Comparison of ENCODE assay signal across 18 mouse cellular contexts in the genomic region with DNA sequence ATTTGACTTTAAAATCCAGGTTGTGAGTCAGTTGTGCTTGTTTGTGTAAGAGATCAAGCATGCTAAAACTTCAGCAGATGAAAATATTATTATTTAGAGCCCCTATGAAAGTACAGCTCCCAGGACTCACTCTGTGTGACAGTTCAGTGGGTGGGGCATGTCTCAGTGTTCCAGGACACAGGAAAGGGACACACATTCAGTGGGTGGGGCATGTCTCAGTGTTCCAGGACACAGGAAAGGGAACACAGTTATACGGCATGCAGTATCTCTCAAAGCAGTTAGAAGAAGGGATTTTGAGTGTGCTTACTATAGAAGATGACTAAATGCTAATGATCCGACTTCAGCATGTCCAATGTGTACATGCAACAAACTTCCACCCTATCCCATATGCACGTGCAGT.
A peak's percentile ranks its signal among the peaks of the same experiment; 100 is the strongest.
DNase-seq lines count a peak whose midpoint lies in the region; ATAC-seq and TF ChIP-seq lines count a peak whose summit lies in the region.
"Had no signal": no experiment of that assay in that cellular context is flagged by ENCODE, and none has a peak within 500 bp of the region (broad histone marks: within the 10 kb centered on the region; RNA-seq: fewer than 3 reads in every experiment).

No protein-coding gene starts in this region.

- no peaks in the 10 kb centered on the region for H3K4me1 ChIP-seq in lung, postnatal 0 days (ENCODE audit: insufficient read depth, low read depth, low read length)
- H3K4me1 ChIP-seq in lung, adult 2 months (ENCODE audit: control insufficient read depth, insufficient read depth, low read length): no peaks in the 10 kb centered on the region

- no peak for DNase-seq in lung, postnatal 0 days (ENCODE audit: low spot score)
- no peak for DNase-seq in lung, postnatal 4 days
- DNase-seq in lung, postnatal 25 days (ENCODE audit: low spot score): peak; percentile 5
- no peak for DNase-seq in lung, adult 2 months
- peak; percentile 11 for DNase-seq in lung, postnatal 36 days
- no peak for DNase-seq in lung, postnatal 14 days
- DNase-seq: adrenal gland, adult 2 months; adrenal gland, adult 8-10 months; adrenal gland, postnatal 10 days; adrenal gland, postnatal 14 days; adrenal gland, postnatal 25 days; adrenal gland, postnatal 36 days; B cell, adult 2 months; cerebellum, adult 11 months had no signal

- no peak overlapping the region for H3K4me3 ChIP-seq in lung, postnatal 0 days (ENCODE audit: low read depth, low read length)
- H3K4me3 ChIP-seq in lung, adult 2 months (replicated peaks; ENCODE audit: extremely low read depth, low read depth, low read length): no peak overlapping the region

- TF ChIP-seq EP300 in lung, postnatal 0 days (IDR thresholded peaks at IDR 0.05): peak; percentile 74

- no peaks in the 10 kb centered on the region for H3K9me3 ChIP-seq in lung, postnatal 0 days (ENCODE audit: low read length)

- TF ChIP-seq POLR2A in lung, adult 2 months (IDR thresholded peaks at IDR 0.05; ENCODE audit: borderline replicate concordance, extremely low read depth, low read depth, low read length): no peak

- TF ChIP-seq CTCF in lung, postnatal 0 days (IDR thresholded peaks at IDR 0.05): no peak
- TF ChIP-seq CTCF in lung, adult 2 months (IDR thresholded peaks at IDR 0.05; ENCODE audit: insufficient read depth, low read length): no peak

- no peak overlapping the region for H3K9ac ChIP-seq in lung, postnatal 0 days (replicated peaks; ENCODE audit: low read depth)

- ATAC-seq in lung, postnatal 0 days: peak; percentile 61
- ATAC-seq: activated CD4-positive, CD25-positive, alpha-beta regulatory T cell, adult 4 months; CD4-positive, CD25-positive, alpha-beta regulatory T cell, adult 4 months; Patski had no signal

- WGBS in lung, postnatal 0 days: 58% methylated on average over 3 of the region's 3 CpGs
- 48% methylated on average over 3 of the region's 3 CpGs for WGBS in lung, adult 2 months

- no peaks in the 10 kb centered on the region for H3K36me3 ChIP-seq in lung, postnatal 0 days (ENCODE audit: insufficient read depth, low read length)
- H3K36me3 ChIP-seq: G1E had no signal

- H3K4me2 ChIP-seq in lung, postnatal 0 days (replicated peaks; ENCODE audit: low read depth, low read length): no peak overlapping the region

- no peaks in the 10 kb centered on the region for H3K27me3 ChIP-seq in lung, postnatal 0 days (replicated peaks; ENCODE audit: insufficient read depth, low read length)

- H3K27ac ChIP-seq in lung, postnatal 0 days (ENCODE audit: low read length): no peak overlapping the region

Comparison
In these comparisons a context has a peak if more than half of its experiments do, and no peak if none do; other contexts are left out.
1. DNase-seq: peak in lung, postnatal 25 days (single experiment) and lung, postnatal 36 days (single experiment); none in lung, postnatal 0 days (single experiment), lung, postnatal 4 days (0 of 2), lung, adult 2 months (single experiment) and lung, postnatal 14 days (single experiment).